Mouse (Mus musculus) G1E (cell line): ENCODE measurements around the gene Ablim2.

ENCODE experiments used
- CTCF ChIP-seq: IDR thresholded peaks from 2 replicates; pipeline ENCODE4 v1.5.1; 2012; ENCODE audit warnings: low read depth, low read length, inconsistent platforms, mixed read lengths
- GATA1 ChIP-seq: IDR thresholded peaks from 2 replicates; pipeline ENCODE4 v1.6.1; 2012; ENCODE audit warnings: borderline replicate concordance, low read length, inconsistent platforms, mixed read lengths
- POLR2AphosphoS5 ChIP-seq: IDR thresholded peaks from 2 replicates; pipeline ENCODE4 v1.6.1; 2012; ENCODE audit warnings: low read depth, low read length, inconsistent platforms; ENCODE audit not compliant: insufficient replicate concordance

DNA sequence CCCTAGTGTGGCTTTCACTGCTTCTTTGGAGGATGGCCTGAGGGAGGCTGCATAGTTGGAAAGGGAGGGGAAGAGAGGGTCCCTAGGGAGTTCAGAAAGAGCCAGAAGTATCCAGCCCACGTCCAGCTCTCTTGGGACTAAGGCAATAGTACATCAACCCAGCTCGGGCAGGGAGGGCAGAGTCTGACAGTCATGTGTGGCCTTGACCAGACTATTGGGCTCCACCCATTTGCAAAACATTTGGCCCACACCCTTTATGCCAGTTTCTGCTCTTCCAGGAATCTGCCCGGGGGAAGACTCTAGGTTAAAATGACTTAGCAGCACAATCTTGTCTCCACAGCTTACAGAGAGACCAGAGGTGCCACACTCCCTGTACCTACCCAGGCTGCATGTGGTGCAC is 47.2 kb upstream of the Ablim2 start:
- no peak for TF ChIP-seq CTCF
- no peak for TF ChIP-seq POLR2AphosphoS5
- TF ChIP-seq GATA1: no peak
